Mouse (Mus musculus): ENCODE results near the gene Iqgap3. TPM values are rescaled to one million over a fixed set of nuclear protein-coding genes. Genes with fewer than 3 reads are reported as not detected.

Iqgap3 gene
- total RNA-seq, 1 experiment from 2014 or later, result not detected

DNA sequence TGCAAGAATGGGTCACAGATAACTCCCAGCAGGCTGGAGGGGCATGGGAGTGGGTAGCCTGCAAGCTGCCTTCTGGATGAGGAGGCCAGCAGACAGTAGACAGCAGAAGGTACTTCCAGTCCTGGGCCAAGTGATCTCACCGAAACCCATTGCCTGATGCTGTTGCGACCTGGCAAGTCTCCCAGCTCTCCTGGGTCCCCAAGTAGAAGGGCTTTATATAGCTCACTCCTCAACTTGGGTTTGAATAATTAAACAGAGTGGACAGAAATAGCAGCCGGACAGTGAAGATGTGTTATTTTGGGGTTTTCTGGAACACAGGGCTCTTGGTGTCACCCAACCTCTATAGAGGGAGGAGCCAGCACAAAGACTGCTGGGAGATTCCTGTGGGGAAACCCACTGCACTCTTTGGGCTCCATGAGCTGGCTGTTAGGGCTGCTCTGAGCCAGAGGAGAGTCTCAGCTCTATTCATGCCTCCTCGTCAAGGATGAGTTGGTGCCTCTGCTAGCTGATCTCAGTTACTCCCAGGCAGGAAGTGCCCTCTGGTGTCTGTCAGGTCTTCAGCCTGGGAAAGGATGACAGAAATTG, 51.5 kb downstream of the Iqgap3 start:
- ATAC-seq (ENCODE audit: extremely low read depth, insufficient number of reproducible peaks, low FRiP score, poor library complexity, severe bottlenecking), result no peak

GRCm38 (mm10) chr3:88136346-88136745, 54.6 kb downstream of the Iqgap3 start:
- ATAC-seq (ENCODE audit: extremely low read depth, insufficient number of reproducible peaks, low FRiP score, poor library complexity, severe bottlenecking), result no peak

DNA sequence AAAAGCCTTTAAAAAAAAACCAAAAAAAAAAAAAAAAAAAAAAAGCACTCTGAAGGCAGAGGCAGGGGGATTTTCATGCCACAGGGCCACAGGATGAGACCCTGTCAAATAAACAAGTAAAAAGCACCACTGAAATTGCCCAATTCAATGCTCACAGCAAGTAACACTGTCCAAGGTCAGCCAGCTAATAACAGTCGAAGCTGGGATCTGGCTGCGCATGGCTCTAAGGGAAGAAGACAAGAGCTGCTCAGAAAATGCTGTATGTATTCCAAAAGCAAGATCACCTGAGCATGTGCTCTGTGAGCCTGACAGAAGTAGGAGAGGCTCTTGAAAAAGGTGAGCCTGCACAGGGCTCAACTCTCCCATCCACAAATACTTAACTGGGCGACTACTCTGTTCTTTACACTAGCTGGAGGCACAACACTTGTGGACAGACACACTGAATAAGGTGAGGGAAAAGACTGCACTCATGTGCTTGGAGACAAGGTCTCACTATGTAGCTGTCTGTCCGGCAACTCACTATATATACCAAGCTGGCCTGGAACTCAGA, 55.2 kb downstream of the Iqgap3 start:
- no peak for ATAC-seq (ENCODE audit: extremely low read depth, insufficient number of reproducible peaks, low FRiP score, poor library complexity, severe bottlenecking)

DNA sequence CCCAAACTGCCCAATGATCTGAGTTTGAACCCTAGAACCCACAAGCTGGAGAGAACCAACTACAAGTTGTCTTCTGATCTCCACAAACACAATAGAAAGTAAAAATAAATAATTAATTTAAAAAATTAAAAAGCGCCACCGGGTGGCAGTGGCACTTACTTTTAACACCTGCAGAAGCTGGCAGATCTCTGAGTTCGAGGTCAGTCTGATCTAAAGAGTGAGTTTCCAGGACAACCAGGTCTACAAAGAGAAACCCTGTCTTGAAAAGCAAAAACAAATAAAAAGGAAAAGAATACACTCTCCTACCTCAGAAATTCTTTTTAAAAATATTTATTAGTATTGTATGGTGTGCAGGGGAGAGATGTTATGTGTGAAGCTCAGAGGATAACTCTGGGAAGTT, 56.0 kb downstream of the Iqgap3 start:
- ATAC-seq (ENCODE audit: extremely low read depth, insufficient number of reproducible peaks, low FRiP score, poor library complexity, severe bottlenecking), result no peak

DNA sequence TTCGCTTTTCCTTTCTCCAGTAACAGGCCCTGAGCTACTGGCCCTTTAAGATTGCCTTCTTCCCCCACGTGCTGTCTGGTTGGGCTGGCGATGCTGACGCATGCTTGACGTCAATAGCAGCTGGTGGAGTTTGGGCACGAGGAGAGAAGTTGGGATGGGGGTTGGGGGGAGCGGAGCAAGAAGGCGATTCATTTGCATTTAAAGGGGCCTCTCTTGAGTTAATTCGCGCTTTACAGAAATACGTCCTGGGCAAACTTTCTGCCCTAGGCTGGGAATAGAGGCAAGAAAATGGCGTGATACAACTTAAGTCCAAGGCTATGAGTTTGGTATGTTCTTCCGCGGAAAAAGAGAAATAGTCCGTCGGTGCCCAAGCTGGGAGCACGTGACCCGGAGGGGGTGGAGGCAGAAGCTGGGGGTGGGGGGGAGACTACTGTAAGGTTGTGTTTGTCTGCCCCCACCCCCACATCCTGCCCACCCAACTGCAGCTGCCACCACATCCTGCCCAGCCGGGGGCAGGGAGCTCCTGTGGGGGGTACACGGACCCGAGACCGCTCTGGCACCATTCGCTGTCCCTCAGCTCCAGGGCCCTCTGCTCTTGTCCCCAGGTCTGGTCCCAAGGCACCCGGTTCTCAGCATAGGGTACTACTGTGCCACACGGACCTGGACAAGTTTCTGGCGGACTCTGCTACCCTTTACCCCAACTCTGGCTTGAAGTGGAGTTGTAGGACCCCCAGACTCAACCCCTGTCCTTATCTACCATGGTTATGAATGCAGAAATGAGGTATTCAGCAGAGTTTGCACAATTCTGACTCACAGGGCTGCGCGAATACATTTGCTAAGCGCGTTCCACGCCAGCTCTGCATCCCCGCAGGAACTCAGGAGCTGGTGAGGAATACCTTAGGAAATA, 56.8 kb downstream of the Iqgap3 start:
- ATAC-seq (ENCODE audit: extremely low read depth, insufficient number of reproducible peaks, low FRiP score, poor library complexity, severe bottlenecking), result peak; percentile 60

DNA sequence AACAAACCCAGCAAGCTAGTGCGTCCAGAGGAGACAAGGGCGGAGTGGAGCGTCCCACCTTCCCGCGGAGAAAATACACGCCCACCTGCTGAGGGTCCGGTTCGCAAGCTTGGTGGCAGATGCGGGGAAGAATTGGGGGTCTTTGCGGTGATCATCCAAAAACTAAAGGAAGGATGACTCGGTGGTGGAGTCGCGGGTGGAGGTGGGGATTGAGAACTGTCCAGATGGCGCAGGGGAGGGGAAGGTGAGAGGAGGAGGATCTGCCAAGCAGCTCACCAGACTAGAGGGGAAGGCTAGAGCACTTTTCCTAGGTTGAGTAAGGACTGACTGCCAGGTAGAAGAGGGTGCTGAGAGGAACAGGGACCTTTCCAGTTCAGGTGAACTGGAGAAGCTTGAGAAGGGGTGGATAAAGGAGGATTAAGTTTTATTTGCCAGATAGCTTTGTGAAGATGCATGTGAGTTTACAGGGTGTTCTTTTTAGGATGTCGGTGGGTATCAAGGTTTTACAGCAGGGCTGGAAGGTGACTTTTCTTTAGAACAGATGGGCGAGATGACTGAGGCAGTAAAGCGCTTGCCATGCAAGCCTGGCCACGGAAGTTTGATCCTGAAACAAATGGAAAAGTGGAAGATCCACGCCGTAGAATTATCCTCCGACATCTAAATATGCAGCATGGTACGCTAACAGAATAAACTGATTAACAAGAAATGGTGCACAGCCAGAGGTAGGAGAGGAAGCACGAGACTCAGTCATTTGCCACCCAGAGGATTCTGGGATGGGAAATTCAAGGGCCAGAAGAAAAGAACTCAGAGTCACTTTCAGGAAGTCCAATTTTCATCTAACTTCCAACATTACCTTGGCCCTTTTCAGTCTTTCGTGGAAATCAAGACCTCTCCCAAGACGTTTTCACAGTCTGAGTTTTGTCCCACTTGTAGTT, 57.7 kb downstream of the Iqgap3 start:
- ATAC-seq (ENCODE audit: extremely low read depth, insufficient number of reproducible peaks, low FRiP score, poor library complexity, severe bottlenecking), result no peak

DNA sequence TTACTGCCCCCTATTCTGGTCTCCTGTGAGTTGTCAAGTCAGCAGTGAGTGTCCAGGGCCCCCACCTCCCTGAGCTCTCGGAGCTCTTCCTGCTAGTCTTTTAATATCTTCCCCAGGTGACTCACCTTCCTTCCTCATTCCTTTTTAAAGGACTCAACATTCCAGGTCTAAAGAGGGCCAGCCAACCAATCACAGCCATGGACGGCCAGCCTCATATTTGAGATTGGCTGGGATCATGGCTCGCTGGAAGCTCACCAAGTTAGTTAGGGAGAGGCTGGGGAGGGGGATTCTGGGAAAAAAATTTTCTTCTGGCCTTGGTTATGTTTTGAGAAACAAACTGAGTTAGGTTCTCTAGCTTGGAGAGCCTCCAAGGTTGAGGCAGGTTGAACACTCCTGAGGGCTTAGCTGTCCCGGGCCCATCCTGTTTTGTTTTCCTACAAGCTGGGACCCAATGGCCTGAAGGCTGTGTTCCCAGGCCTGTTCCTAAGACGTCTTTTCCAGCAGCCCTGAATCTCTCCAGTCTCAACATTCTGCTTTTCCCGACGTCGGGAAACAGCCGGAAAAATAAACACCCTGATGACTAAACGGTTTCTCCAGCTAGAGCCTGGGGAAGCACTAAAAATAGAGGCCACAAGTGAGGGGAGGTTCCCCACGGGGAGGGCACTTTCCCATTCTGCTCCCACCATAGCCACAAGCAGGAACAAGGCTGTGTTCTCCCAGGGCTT, 58.6 kb downstream of the Iqgap3 start:
- no peak for ATAC-seq (ENCODE audit: extremely low read depth, insufficient number of reproducible peaks, low FRiP score, poor library complexity, severe bottlenecking)

DNA sequence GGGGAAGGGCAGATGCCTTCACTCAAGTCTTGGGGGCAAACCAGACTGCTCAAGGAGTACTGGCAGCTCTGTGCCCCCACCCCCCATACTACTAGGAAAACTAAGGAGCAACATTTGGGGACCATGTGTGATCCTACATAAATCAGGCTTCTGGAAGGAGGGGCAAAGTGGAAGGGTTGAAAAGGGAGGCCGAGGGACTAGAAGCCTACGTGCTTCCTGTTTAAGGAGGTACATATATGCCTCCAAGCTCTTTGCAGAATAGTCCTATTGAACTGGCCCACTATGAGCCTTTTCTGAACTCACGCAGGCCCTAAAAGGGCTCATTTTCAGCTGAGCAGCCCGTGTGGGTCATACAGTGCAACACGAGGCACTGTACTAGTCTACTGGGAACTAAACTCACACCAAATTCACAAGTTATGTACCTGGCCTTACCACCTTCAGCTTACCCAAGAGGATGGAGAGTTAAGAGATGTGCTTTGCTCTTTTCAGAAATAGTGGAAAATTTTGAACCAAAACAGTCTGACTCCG, 59.2 kb downstream of the Iqgap3 start:
- no peak for ATAC-seq (ENCODE audit: extremely low read depth, insufficient number of reproducible peaks, low FRiP score, poor library complexity, severe bottlenecking)

DNA sequence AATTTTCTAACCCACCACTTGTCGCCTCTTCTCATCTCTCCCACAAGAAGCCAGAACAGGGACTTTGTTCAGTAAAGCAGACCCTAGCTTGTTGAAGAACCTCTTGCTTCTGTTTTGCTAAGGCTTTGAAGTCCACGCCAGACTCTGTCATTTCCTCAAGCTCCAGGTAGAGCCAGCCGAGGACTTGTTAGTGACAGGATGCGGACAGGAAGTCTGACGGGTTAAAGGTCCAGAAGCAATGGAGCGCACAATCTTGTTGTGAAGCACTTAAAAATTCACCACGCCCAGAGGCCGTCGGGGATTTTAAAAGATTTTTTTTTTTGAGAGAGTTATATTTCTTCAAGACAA, 59.6 kb downstream of the Iqgap3 start:
- peak; percentile 3; the same call in 1 of the 2 replicates for ATAC-seq (ENCODE audit: extremely low read depth, insufficient number of reproducible peaks, low FRiP score, poor library complexity, severe bottlenecking)

- ATAC-seq (ENCODE audit: extremely low read depth, insufficient number of reproducible peaks, low FRiP score, poor library complexity, severe bottlenecking), result peak; percentile 68
Observed at GRCm38 (mm10) chr3:88141787-88142523, 60.2 kb downstream of the Iqgap3 start, which contains the start of gene Mef2d. TSS of gene Mef2d (plus strand) at chr3:88142372.

GRCm38 (mm10) chr3:88142546-88142915, 60.8 kb downstream of the Iqgap3 start:
- ATAC-seq (ENCODE audit: extremely low read depth, insufficient number of reproducible peaks, low FRiP score, poor library complexity, severe bottlenecking), result no peak

GRCm38 (mm10) chr3:88142916-88143771, 61.4 kb downstream of the Iqgap3 start:
- peak; percentile 4; the same call in 1 of the 2 replicates for ATAC-seq (ENCODE audit: extremely low read depth, insufficient number of reproducible peaks, low FRiP score, poor library complexity, severe bottlenecking)

GRCm38 (mm10) chr3:88143961-88144486, 62.3 kb downstream of the Iqgap3 start:
- no peak for ATAC-seq (ENCODE audit: extremely low read depth, insufficient number of reproducible peaks, low FRiP score, poor library complexity, severe bottlenecking)

- no peak for ATAC-seq (ENCODE audit: extremely low read depth, insufficient number of reproducible peaks, low FRiP score, poor library complexity, severe bottlenecking)
Observed at GRCm38 (mm10) chr3:88144648-88145410, 63.1 kb downstream of the Iqgap3 start.

- ATAC-seq (ENCODE audit: extremely low read depth, insufficient number of reproducible peaks, low FRiP score, poor library complexity, severe bottlenecking), result no peak
Observed at GRCm38 (mm10) chr3:88145411-88145782, 63.6 kb downstream of the Iqgap3 start.

DNA sequence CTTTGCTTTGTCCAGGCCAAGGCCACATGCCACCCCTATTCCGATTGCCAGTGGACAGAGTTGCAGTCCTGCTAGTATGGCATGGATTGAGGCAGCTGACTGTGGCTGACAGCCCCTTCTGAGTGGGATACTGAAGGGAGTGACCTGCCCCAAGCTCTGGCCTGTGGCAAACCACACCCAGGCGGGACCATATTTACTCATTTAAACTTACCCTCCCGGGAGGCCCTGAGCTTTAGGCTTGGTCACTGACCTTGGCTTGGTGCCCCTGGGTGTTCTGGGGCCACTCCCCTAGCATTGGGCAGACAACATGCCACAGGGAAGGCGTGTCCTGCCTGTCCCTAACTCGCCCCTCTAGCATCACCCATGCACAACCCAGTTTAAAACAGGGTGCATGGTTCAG, 64.2 kb downstream of the Iqgap3 start:
- no peak for ATAC-seq (ENCODE audit: extremely low read depth, insufficient number of reproducible peaks, low FRiP score, poor library complexity, severe bottlenecking)
